Mouse (Mus musculus) ovary, postnatal 10 days (tissue): ENCODE measurements around the gene Prr12.
"Not testable (repeated sequence)": the region's sequence is repeated elsewhere in the genome, so short reads cannot be mapped to it uniquely, and the experiment has no call there.

Source experiments
- DNase-seq: peaks from one replicate; pipeline ENCODE4 v3.0.0; 2022; ENCODE audit warnings: low spot score

Prr12 gene

DNA sequence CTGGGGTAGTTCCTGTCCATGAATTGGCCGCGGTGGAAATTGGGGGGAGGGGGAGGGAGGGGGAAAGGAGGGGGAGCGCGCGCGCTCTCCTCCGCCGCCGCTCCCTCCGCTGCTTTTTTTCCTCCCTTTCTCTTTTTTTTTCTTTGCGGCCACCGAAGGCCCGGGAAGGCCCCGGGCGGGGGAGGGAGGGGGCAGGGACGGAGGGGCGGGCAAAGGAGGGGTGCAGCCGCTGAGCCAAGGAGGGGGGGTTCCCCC, at the start of gene Prr12:
Gene Prr12, minus strand, starts transcription at position 20 of the 255 bp plus-strand sequence.
- no peak for DNase-seq

DNA sequence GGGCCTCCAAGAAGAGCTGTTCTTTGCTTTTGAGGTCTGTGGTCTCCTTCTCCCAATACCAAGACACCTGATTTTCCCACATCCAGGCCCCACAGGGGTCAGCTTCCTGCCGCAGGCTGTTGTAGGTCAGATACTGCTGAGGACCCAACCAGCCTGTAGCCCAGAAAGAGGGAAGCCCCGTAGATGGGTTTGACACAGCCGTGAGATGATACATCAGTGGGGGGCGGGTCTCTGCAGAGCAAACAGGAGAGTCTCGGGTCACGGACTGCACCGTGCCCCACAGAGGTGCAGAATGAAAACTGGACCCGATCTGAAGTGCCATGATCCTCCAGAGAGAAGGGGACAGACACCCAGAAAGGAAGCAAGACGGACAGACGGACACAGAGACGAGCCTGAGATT, 49.8 kb upstream of the Prr12 start:
- DNase-seq, result no peak

DNA sequence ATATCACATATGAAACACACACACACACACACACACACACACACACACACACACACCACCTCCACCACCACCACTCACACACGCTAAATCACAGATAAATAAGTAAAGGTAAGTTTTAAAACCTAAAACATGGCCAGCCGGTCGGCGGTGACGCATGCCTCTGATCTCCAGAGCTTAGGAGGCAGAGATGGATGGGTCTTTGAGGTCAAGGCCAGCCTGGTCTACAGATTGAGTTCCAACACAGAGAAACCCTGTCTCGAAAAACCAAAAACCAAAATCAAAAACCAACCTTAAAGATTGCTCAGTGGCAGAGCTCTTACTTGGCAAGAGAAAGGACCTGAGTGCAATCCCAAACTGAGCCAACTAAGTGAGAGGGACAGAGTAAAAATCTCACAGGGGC, 47.4 kb upstream of the Prr12 start:
- DNase-seq, result no peak

DNA sequence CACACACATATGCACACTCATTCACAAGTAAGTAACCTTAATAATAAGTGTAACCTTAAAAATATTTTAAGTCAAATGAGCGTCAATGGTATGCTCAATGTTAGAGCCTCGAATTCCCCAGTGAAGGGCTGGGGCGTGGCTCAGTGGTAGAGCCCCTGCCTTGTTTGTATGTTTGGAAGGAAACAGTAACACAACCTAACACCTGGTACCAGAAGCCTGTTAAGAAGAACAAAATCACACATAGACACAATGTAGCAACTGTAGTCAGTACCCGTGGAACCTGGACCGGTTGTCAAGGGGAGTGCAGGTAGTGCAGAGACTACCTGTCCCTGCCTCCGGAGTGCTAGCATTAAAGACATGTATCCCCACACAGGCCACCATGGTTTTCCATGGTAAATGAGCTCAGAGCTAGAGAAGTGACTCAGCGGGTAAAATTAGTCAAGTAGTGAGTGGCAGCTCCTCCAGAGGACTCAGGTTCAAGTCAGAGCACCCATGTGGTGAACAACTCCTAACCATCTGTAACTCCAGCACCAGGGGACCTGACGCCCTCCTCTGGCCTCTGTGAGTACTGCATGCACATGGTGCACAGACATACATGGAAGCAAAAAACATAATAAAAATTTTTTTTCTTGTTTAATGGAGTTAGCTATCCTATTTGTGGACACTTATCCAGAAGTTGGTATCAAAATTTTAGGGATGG, 46.0 kb upstream of the Prr12 start:
- no peak for DNase-seq

DNA sequence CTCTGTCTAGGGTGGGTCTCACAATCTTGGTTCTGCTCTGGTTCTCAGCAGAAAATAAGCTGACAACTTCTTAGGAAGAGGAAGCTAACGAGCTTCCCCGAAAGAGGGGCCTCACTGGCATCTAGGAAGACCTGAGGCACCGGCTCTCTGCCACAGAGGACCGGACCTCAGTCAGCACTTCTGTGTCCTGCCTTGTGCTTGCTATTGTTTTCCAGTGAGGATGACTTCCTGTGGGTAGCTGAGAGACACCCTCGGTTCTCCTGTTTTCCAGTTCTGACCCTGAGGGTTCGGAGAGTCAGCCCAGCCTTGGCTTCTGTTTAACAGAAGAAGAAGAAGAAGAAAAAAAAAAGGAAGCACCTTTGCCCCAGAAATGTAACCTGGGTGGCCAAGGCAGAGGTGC, 44.8 kb upstream of the Prr12 start:
- DNase-seq, result no peak

DNA sequence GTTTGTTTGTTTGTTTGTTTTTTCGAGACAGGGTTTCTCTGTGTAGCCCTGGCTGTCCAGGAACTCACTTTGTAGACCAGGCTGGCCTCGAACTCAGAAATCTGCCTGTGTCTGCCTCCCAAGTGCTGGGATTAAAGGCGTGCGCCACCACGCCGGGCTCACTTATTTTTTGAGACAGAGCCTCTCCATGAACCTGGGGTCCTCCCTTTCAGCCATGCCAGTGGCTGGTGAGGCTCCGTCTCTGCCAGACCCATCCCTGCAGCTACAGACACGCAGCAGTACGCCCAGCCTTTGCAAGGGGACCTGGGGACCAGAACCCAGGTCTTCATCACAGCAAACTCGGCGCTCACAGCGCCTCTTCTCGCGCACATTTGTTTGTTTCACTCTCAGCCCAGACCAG, 43.3 kb upstream of the Prr12 start:
- DNase-seq, result not testable (repeated sequence)

DNA sequence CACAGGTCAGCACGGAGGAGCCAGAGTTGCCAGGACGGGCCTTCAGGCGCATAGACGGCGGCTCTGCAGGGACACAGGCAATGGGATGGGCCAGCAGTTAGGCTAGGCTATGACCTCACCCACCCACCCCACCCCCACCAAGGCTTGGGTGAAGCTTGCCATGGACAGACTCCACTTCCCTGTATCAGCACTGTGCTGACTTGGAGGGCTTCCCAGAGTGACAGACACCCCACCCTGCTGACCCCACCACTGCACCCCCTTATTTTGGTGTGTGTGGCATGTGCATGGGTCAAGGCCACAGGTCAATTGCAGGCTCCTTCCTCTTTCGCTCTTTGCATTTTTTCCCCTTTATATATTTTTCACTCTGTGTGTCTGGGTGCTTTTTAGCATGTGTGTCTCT, 42.7 kb upstream of the Prr12 start:
- DNase-seq, result no peak

DNA sequence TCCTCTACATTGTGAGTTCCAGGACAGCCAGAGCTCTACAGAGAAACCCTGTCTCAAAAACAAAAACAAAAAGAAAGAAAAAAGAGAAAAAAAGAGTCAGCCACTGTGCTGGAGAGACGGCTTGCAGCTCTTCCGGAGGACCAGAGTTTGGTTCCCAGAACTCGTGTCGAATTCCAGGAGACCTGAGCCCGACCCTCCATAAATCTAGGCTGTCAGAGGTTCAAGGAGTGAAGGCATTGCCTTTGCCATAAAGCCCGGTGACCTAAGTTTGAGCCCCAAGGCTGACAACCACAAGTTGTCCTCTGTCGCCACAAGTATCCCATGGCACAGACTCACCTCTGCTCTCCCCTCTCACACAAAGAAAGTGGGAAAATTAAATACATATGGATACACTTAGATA, 41.4 kb upstream of the Prr12 start:
- DNase-seq, result no peak

DNA sequence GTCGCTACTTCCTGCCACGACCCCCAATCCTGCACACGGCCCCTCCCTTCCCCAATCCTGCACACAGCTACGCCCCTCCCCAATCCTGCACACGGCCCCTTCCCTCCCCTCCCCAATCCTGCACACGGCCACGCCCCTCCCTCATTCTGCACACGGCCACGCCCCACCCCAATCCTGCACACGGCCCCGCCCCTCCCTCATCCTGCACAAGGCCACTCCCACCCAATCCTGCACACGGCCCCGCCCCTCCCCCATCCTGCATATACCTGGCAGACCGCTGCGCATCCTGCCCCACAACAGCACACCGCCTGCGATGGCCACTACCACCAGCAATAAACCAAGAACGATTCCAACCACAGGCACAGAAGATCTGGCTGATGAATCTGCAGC, 40.8 kb upstream of the Prr12 start:
- DNase-seq, result no peak

DNA sequence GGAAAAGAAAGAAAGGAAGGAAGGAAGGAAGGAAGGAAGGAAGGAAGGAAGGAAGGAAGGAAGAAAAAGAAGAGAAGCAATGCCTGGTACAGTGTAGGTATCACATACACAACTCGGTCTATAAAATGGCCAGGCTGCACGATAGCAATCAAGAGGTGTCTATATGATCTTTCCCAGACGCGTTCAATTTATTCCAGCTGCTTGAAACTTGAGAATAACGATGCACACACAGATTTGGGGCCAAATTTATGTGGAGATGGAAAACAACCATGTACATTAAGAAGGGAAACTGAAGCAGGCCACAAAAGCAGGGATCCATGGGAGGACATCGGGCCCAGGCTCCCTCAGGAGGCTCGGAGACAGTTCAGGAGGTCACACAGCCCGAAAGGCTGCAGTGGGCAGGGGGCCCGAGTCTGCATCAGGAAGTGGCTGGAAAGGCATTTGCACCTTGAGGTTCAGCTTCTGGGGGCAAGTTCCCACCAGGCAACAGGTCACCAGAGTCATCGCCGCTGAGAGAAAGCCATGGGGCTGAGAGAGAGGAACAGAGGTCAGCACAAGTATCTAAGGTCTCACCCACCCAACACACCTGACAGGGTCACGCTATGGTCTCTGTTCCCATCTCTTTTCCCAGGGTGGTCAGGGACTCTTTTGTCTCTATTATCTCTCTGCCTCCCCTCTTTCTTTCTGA, 40.3 kb upstream of the Prr12 start:
- no peak for DNase-seq

DNA sequence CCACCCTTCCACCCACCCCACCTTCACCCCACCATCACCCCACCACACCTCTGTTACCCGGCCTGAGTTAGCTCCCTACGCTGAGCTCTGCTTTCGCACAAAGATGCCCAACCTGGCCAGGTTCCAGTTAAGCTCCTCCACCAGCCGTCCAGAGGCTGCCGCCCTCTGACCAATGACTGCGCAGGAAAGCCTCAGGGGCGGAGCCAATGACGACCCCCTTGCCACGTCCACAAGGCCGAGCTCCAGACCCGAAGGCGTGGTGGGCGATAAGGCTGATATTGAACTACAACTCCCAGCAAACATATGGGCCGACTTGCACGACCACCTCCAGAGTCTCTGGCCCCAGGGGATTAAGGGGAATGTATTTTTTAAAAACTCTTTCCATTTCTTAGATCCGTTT, 39.4 kb upstream of the Prr12 start, which contains the start of gene Rcn3:
Gene Rcn3, minus strand, starts transcription at position 174 of the 400 bp plus-strand sequence.
- peak; percentile 74 for DNase-seq

DNA sequence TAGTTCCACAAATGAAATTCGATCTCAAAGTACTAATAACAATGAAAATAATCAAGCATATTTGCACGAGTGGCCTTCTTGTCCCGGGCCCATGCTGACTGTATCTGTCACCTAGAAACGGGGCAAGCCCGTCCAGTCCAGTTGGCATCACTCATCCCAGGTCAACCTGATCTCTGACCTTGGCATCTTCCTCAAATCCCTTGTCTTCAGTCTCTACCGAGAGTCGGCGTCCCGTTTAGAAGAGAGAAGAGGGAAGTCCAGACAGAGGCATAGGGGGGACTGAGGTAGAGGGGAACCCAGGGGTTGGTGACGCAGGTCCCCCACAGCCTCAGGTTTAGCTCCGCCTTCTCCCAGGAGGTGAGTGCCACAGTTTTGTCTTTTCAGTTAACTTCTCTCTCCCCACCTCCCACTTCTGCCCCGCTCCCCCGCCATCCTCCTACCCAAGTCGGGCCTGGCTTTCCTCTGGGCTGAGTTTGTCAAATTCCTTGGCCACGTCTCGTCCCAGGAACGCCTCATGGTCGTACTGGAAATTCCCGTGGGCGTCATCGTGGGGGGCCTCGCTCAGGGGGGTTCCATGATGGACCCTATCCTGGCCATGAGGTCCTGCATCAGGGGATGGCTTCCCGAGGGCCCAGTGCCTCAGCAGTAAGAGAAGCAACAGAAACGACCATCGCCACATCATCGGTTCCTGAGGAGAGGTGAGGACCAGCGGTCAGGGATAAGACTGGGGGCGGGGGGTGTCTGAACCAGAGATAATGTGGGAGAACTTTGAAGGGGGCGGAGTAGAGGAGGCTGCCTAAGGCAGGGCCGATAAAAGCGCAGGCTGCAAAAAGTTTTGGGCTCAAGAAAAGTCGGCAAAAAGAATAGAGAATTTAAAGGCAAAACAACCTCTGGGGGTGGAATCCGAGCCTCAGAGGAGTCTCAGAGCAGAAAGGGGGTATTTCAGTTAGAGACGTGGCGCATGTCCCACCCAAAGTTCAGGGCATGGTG, 38.6 kb upstream of the Prr12 start:
- DNase-seq, result no peak

DNA sequence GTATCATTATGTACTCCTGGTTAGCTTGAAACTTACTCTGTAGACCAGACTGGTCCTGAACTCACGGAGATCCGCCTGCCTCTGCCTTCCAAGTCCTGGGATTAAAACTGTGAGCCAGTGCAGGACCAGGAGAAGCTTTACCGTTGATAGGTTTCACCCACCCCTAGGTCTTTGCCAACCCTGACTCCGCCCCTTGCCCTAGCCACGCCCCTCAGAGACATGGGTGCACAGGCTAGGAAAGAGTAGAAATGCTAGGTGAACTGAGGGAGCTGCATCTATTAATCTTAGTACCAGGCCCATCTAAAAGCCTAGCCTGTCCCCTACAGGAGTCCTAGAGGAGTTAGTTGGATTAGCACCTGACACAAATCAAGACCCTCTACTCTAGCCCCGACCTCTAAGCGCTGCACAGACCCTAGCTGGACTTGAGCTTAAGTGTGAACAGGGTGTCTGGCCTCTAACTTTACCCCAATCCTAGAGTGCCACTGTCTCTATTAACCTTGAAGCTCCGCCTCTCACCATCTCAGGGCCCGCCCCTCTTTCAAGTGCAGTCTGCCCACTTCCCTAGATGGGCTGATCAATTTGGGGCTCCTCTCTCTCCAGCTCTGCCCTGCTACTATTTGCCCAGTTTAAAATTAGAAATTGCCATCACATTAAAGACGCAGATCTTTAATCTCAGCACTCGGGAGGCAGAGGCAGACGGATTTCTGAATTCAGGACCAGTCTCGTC, 37.7 kb upstream of the Prr12 start:
- no peak for DNase-seq

DNA sequence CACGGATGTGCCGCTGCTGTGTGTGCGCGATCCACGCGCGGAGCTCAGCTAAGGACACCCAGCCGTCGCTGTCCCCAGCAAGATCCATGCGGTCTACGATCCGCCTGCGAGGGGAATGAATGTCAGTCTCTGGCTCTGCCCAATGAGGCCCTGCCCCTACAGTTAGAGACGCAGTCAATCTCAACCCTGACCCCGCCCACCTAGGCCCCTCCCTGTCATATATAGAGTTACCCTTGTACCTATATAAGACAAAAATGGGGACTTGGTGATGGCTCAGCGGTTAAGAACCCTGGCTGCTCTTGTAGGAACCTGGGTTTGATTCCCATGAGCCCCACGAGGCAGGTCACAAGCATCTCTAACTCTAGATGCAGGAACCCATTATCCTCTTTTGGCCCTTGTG, 35.9 kb upstream of the Prr12 start:
- no peak for DNase-seq

DNA sequence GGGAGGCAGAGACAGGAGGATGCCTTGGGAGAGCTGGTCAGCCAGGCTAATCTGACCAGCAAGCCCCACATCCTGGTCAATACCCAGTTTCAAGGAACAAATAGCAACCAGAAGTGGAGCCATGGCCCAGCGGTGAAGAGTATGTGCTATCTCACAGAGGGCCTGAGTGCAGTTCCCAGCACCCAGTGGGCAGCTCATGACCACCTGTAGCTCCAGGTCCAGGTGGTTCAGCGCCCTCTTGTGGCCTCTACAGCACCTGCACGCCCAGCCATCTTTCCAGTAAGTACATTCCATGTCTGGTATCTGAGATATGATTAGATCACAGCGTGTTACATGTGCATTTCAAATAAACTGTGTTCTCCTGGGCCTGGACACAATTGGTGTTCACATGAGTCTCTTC, 33.4 kb upstream of the Prr12 start:
- no peak for DNase-seq

DNA sequence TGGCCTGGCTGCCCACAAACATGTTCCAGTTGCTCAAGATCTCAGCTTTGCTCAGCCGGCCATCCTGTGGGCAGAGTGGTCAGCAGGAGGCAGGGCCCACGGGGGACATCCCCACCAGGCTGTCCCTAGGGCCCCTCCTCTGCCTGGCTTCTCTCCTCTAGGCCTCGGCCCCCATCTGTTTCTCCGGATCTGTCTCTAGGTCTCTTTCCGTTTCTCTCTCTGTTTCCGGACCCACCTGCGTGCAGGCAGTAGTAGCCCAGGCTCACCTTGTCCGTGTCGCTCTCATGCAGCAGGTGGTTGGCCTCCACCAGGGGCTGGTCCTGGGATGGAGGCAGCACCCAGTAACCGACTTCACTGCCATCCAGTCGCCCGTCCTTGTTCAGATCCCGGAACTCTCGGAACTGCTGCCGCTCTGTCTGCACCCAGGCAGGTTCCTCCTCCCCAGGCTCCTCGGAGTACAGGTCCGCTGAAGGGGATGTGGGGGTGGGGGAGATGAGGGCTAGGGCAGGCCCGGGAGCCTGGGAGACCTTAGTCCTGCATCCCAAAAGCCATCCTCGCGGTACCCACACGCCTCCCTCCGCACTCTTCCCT, 30.7 kb upstream of the Prr12 start:
- DNase-seq, result no peak

DNA sequence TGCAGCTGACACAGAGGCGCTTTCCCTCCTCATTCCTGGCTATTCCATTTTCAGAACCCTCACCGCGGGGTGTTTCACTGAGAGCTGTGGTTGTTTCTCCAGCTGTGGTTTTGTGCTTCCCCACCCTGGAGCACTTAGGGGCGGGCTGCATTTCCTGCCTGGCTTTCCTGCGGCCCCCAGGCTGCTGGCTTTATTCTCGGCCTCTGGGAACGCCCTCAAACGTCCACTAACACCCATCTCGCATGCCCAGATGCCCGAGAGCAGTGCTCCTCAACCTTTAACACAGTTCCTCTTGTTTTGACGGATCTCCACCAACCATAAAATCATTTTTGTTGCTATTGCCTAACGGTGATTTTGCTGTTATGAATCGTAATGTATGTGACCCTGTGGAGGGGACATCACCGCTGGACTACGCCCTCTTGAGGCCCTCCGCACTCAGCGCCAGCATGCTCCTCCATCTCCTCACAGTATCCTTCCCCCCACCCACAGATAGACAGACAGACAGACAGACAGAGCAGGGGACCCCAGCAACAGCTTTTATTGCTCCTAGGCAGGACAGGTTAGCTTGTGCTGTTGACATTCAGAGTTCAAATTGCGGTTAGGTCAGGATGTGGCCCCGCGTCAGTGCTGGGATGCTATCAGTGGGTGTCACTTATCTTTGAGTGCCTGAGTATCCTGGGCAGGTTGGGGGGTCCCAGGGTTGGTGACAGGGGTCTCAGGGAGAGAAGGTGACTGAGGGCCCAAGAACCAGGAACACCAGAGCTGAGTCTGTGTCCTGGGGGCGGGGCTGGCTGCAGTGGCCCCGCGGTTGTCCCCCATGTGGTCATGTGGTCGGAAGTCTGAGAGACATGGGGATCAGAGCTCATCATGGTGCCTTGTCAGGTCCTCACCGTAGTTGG, 30.0 kb upstream of the Prr12 start:
- no peak for DNase-seq

DNA sequence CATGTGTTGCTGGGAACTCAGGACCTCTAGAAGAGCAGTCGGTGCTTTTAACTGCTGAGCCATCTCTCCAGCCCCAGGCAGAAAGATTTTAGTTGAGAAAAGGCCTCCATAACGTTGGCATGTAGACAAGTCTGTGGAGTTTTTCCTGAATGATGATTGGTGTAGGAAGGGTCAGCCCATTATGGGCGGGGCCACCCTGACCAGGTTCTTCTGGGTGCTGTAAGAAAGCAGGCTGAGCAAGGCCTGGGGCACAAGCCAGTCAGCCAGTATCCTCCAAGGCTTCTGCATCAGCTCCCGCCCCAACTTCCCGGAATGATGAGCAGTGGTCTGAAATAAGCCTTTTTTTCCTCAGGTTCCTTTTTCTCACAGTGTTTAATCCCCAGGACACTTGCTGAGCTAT, 28.3 kb upstream of the Prr12 start:
- no peak for DNase-seq

DNA sequence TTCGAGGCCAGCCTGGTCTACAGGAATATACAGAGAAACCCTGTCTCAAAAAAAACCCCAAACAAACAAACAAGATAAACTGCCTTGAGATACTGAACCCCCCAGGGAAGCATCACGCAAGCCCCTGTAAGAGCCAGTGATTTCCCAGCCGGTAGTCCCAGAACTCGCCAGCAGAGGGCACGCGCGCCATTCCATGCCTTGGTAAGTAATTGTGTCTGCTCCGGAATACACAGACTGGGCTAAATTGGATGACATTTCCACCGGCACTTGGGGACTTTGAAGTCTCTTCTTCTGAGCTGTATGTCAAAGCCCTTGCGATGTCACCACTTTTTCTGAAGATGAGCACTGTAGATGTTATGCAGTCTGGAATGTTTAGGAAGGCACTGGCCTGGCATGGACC, 27.2 kb upstream of the Prr12 start:
- peak; percentile 92 for DNase-seq

DNA sequence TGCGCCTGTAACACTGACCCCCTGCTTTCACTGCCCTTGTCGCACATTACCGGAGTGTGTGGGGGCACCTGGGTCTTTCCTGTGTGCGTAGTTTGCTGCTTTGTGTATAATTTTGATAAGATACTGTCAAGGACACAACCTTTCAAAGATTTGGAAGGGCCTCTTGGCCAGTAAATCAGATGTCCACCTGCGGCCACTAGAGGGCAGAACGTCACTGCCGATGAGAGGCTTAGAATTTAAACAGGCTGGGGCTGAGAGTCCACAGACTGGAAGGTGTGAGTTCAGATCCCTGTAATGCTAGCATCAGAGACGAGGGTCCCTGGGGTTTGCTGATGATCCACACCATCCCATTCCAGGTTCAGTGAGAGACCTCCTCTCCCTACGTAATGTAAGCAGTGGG, 25.8 kb upstream of the Prr12 start:
- DNase-seq, result peak; percentile 52

DNA sequence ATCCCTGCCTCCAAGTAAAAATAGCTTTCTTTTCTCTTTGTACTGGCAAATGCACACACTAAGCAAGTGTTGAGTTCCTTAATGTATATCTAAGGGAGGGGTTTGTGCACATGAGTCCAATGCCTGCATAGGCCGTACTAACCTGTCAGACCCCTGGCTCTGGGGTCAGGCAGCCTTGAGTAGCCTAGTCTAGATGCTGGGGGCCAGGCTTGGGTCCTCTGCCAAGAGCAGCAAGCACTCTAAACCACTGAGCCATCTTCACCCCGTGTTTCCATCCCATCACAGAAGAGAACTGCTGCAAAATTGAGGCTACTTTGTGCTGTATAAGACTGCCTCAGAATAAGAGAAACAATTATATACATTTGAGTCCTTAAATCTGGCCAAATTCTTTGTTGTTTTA, 25.1 kb upstream of the Prr12 start:
- no peak for DNase-seq
